Mouse (Mus musculus): ENCODE results near the gene AC161166.1.

GRCm38 (mm10) chr7:24499856-24500577, 12.2 kb downstream of the AC161166.1 start:
- TF ChIP-seq POLR2A (IDR thresholded peaks at IDR 0.05; ENCODE audit: low read depth, low read length) = no peak
- no peak for TF ChIP-seq CTCF (IDR thresholded peaks at IDR 0.05; ENCODE audit: borderline replicate concordance, insufficient read depth, low read length)

All from embryonic fibroblast, embryonic 13.5 days (primary cell).